Mouse (Mus musculus) lung, embryonic 14.5 days (tissue): ENCODE measurements at regions not wholly inside any gene's neighbourhood (a gene's known extent, or its start where the extent isn't known, plus 50 kb on each side); places are given as distances from the start of the nearest gene placed in this dataset.
A peak's percentile ranks its signal among the peaks of the same experiment; 100 is the strongest.

Source experiments
- ATAC-seq: fragments of 200-750 bp; cut with Nextera tagmentation; 2 replicates; pipeline ENCODE4 v1.8.0; 2017; ENCODE audit warnings: mild to moderate bottlenecking, moderate TSS enrichment, moderate library complexity; ENCODE audit not compliant: insufficient read depth
- DNase-seq: peaks from one replicate; pipeline ENCODE4 v3.0.0-alpha.2; 2015
- H3K27ac ChIP-seq: fragments of 300-500 bp; sonication (generic); 2 replicates; pipeline ENCODE4 v1.5.1; 2014; ENCODE audit warnings: low read depth, mild to moderate bottlenecking, moderate library complexity
- H3K27me3 ChIP-seq: fragments of 300-500 bp; sonication (generic); 2 replicates; pipeline ENCODE4 v1.6.1; 2014; ENCODE audit warnings: low read length, control low read depth; ENCODE audit not compliant: insufficient read depth
- H3K36me3 ChIP-seq: fragments of 300-500 bp; sonication (generic); 2 replicates; pipeline ENCODE4 v1.6.1; 2014; ENCODE audit warnings: control low read depth; ENCODE audit not compliant: insufficient read depth
- H3K4me1 ChIP-seq: fragments of 300-500 bp; sonication (generic); 2 replicates; pipeline ENCODE4 v1.6.1; 2014; ENCODE audit warnings: antibody characterized with exemption, control low read depth; ENCODE audit not compliant: insufficient read depth
- H3K4me2 ChIP-seq: fragments of 300-500 bp; sonication (generic); 2 replicates; pipeline ENCODE4 v1.6.1; 2014; ENCODE audit warnings: mild to moderate bottlenecking
- H3K4me3 ChIP-seq: fragments of 300-500 bp; sonication (generic); 2 replicates; pipeline ENCODE4 v1.5.1; 2014; ENCODE audit warnings: low read depth, low read length
- H3K9ac ChIP-seq: fragments of 300-500 bp; sonication (generic); 2 replicates; pipeline ENCODE4 v1.6.1; 2014
- H3K9me3 ChIP-seq: fragments of 300-500 bp; sonication (generic); 2 replicates; pipeline ENCODE4 v1.6.1; 2016; ENCODE audit warnings: low read depth, low read length, control low read depth
- CTCF ChIP-seq: IDR thresholded peaks from 2 replicates; pipeline ENCODE4 v1.5.1; 2016; ENCODE audit warnings: antibody characterized with exemption, low read depth
- WGBS: fragments of 180-500 bp; shearing (Covaris S2); extraction: QIAGEN DNeasy Blood & Tissue Kit; methylation state at CpG from one replicate; pipeline ENCODE4 v1.1.7; 2014; 5-methylcytosine and 5-hydroxymethylcytosine counted together

GRCm38 (mm10) chr12:58443007-58443406 is 173.9 kb upstream of the Clec14a start:
- 65% methylated on average over 3 of the region's 3 CpGs for WGBS
- Histone ChIP-seq H3K9ac (no peak overlapping the region), H3K4me2 (no peak overlapping the region), H3K9me3 (no peaks in the 10 kb centered on the region), H3K36me3 (no peaks in the 10 kb centered on the region), H3K27ac (no peak overlapping the region), H3K4me1 (no peaks in the 10 kb centered on the region), H3K27me3 (no peaks in the 10 kb centered on the region), H3K4me3 (no peak overlapping the region)
- TF ChIP-seq CTCF: no peak
- ATAC-seq (peak; percentile 28; the same call in 1 of the 2 replicates), DNase-seq (no peak)

DNA sequence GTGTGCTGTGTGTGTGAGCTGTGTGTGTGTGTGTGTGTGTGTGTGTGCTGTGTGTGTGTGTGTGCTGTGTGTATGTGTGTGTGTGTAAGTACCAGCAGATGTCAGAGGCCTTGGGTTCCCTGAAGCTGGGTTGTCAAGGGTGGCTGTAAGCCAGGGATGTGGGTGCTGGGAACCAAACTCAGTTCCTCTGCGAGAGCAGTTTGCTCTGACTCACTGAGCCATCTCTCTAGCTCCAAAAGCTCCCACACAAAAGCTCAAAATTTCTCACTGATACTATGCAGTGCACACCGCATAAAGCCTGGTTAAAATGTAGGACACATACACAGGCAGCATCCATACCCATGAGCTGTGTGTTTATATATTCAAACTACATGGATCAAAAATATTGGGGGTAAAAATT is 172.9 kb upstream of the Clec14a start:
- Histone ChIP-seq H3K4me1 (no peaks in the 10 kb centered on the region), H3K9me3 (no peaks in the 10 kb centered on the region), H3K36me3 (no peaks in the 10 kb centered on the region), H3K9ac (no peak overlapping the region), H3K27ac (no peak overlapping the region), H3K4me2 (no peak overlapping the region), H3K4me3 (no peak overlapping the region), H3K27me3 (no peaks in the 10 kb centered on the region)
- ATAC-seq: no peak
- WGBS: 86% methylated on average over 2 of the region's 2 CpGs
- no peak for DNase-seq
- no peak for TF ChIP-seq CTCF

DNA sequence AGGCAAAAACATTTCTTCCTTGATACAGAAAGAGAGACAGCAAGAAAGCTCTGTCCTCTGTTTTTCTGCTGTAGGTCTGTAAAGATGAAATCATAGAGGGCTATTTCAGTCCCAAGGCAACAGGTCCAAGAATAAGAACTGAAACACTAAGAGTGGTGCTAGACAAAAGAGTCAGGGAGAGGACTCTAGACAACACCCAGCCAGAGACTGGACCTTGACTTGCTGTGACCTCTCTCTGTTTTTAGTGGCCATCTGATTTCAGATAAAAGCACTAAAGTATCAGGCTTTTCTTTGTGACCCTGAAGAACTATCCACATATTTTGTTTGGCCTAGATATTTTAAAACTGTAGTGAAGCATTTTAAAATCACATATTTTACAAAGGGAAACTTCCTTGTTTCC is 171.6 kb upstream of the Clec14a start:
- H3K27me3 ChIP-seq: no peaks in the 10 kb centered on the region
- no peak for ATAC-seq
- H3K9me3 ChIP-seq: no peaks in the 10 kb centered on the region
- no peaks in the 10 kb centered on the region for H3K36me3 ChIP-seq
- no peak for TF ChIP-seq CTCF
- H3K9ac ChIP-seq: no peak overlapping the region
- H3K4me2 ChIP-seq: no peak overlapping the region
- no peak overlapping the region for H3K27ac ChIP-seq
- no peak for DNase-seq
- no peaks in the 10 kb centered on the region for H3K4me1 ChIP-seq
- H3K4me3 ChIP-seq: no peak overlapping the region

DNA sequence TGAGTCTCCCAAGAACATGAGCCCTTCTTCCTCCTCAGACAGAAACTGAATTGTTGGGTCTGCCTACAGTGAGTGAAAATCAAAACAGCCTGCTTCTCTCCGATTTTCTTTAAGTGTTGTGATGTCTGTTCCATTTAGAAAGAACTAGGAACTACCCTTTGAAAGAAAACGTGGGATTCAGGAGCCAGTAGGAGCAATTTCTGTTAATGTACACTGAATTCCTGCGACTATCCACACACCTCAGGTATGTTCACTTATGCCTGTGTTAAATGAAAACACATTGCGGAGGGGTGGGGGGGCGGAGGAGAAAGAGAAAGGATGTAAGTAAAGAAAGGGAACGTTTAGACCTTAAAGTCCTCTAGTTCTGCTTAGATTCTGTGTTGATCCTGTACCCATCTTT is 167.9 kb upstream of the Clec14a start:
- H3K27me3 ChIP-seq: no peaks in the 10 kb centered on the region
- H3K36me3 ChIP-seq: no peaks in the 10 kb centered on the region
- no peak for TF ChIP-seq CTCF
- no peak overlapping the region for H3K9ac ChIP-seq
- no peaks in the 10 kb centered on the region for H3K9me3 ChIP-seq
- no peak overlapping the region for H3K27ac ChIP-seq
- no peaks in the 10 kb centered on the region for H3K4me1 ChIP-seq
- WGBS: 70% methylated on average over 6 of the region's 6 CpGs
- ATAC-seq (no peak), DNase-seq (no peak)
- no peak overlapping the region for H3K4me3 ChIP-seq
- H3K4me2 ChIP-seq: no peak overlapping the region

GRCm38 (mm10) chr12:58434504-58434903 is 165.4 kb upstream of the Clec14a start:
- Histone ChIP-seq H3K36me3 (no peaks in the 10 kb centered on the region), H3K27ac (no peak overlapping the region), H3K4me1 (no peaks in the 10 kb centered on the region), H3K4me2 (no peak overlapping the region), H3K4me3 (no peak overlapping the region), H3K9ac (no peak overlapping the region), H3K27me3 (no peaks in the 10 kb centered on the region), H3K9me3 (no peaks in the 10 kb centered on the region)
- no peak for TF ChIP-seq CTCF
- 64% methylated on average over 5 of the region's 5 CpGs for WGBS
- ATAC-seq (no peak), DNase-seq (no peak)

DNA sequence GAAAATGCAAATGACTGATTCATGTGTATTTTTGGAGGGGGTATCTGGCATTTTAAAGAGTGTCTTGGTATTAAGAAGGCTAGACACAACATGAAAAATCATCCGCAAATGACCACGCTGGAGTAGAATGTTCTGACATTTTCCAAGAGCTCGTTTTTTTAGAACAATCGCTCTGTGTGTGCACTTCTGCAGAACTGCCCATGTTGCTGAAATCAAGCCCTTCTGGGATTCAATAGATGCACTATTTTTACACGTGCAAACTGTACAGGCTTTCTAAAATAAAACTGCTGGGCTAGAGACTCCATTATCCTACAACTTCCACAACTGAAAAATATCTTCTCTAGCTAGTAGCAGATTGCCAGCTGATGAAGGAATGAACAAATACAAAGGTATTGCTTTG is 160.8 kb upstream of the Clec14a start:
- Histone ChIP-seq H3K4me2 (no peak overlapping the region), H3K36me3 (no peaks in the 10 kb centered on the region), H3K27me3 (no peaks in the 10 kb centered on the region), H3K9me3 (no peaks in the 10 kb centered on the region), H3K4me3 (no peak overlapping the region), H3K4me1 (no peaks in the 10 kb centered on the region), H3K9ac (no peak overlapping the region), H3K27ac (no peak overlapping the region)
- TF ChIP-seq CTCF: no peak
- no peak for ATAC-seq
- WGBS: 76% methylated on average over 5 of the region's 5 CpGs
- DNase-seq: no peak

DNA sequence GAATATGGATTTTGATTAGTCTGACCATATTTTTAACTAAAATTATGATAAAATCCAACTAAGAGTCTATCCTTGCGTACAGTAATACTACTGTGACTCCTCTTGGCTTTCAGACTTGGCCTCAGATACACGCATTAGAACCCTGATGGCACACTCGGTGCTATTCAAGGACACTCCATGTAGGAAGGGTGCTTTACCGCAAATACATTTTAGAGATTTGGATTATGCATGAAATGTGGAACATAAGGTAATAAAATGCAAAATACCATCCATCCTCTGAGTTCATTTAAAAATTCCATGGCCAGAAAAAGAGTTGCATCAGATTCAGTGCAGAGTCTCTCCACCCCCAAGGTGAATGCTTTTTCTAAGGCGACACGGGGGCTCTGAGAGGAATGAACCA is 157.7 kb upstream of the Clec14a start:
- Histone ChIP-seq H3K27ac (no peak overlapping the region), H3K27me3 (no peaks in the 10 kb centered on the region), H3K4me3 (no peak overlapping the region), H3K36me3 (no peaks in the 10 kb centered on the region), H3K4me2 (no peak overlapping the region), H3K4me1 (no peaks in the 10 kb centered on the region), H3K9ac (no peak overlapping the region), H3K9me3 (no peaks in the 10 kb centered on the region)
- 85% methylated on average over 6 of the region's 6 CpGs for WGBS
- ATAC-seq (no peak), DNase-seq (no peak)
- TF ChIP-seq CTCF: no peak

DNA sequence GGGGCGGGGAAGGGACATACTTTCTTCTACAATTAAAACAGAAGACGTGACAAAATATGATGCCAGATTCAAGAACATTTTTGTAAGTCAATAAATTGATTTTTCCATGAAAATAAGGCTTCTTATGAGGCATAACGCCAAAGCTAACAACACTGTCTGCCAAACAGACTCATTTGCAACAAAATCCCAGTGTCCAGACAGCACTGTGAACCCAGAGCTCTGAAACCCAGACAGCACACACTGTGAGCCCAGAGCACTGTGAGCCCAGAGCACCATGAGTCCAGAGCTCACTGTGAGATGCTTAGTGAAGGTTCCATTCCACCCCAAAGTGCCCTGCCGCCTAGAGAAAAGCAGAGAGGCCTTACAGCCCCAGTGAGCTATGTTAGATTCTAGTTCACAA is 156.9 kb upstream of the Clec14a start:
- 68% methylated on average over 4 of the region's 4 CpGs for WGBS
- Histone ChIP-seq H3K9ac (no peak overlapping the region), H3K27ac (no peak overlapping the region), H3K4me3 (no peak overlapping the region), H3K4me1 (no peaks in the 10 kb centered on the region), H3K9me3 (no peaks in the 10 kb centered on the region), H3K36me3 (no peaks in the 10 kb centered on the region), H3K4me2 (no peak overlapping the region), H3K27me3 (no peaks in the 10 kb centered on the region)
- ATAC-seq: no peak
- no peak for TF ChIP-seq CTCF
- DNase-seq: peak; percentile 6
